Mouse (Mus musculus) layer of hippocampus, adult 8-10 months (tissue): ENCODE data around the gene AC131692.1. TPM values are rescaled to one million over a fixed set of nuclear protein-coding genes. Genes with fewer than 3 reads are reported as not detected.

Experiments used
- microRNA-seq, 2 experiments: library from miRNA; unstranded; fragments of <30 nt; microRNA quantifications; one replicate each; pipeline ENCODE4 v1.2.0; 2022
- total RNA-seq, 4 experiments: library from RNA; stranded (reverse); gene quantifications; 2 replicates each; pipeline ENCODE4 v1.2.4; 2022

AC131692.1 gene
- total RNA-seq, 4 experiments from 2014 or later = not detected

Small RNA genes within 50 kb of the gene (microRNA-seq; reads per million reads assigned to microRNA genes)
- gene Mir6988 = 1.6 to 5.8 reads per million in 2 experiments

Other genes with a start within 250 kb of the AC131692.1 start
- gene Frmd8, start 219.1 kb upstream of the AC131692.1 start, total RNA-seq = 10 to 100 TPM; 10.4 to 20.8 (median 16.3) TPM
- gene Slc25a45, start 216.6 kb upstream of the AC131692.1 start, total RNA-seq = 1 to 10 TPM; 3.1 to 7.1 (median 4.5) TPM
- 1 to 10 TPM; 2.2 to 3.5 (median 2.9) TPM for gene Tigd3, start 200.3 kb upstream of the AC131692.1 start, total RNA-seq
- 100 to 1,000 TPM in 1 of 4 experiments, 10 to 100 TPM in 3; 89.6 to 135 (median 97.5) TPM for gene Dpf2, start 181.4 kb upstream of the AC131692.1 start, total RNA-seq
- gene Cdc42ep2, start 169.6 kb upstream of the AC131692.1 start, total RNA-seq = 1 to 10 TPM; 4.4 to 6.0 (median 5.4) TPM
- 1 to 10 TPM; 4.4 to 8.2 (median 7.1) TPM for gene Pola2, start 130.2 kb upstream of the AC131692.1 start, total RNA-seq
- gene Slc22a20, start 108.3 kb upstream of the AC131692.1 start, total RNA-seq = not detected
- gene Capn1, start 78.5 kb upstream of the AC131692.1 start, total RNA-seq = 10 to 100 TPM; 23.7 to 27.7 (median 25.1) TPM
- 10 to 100 TPM; 40.4 to 48.8 (median 43.7) TPM for gene Syvn1, start 47.8 kb upstream of the AC131692.1 start, total RNA-seq
- 10 to 100 TPM; 43.5 to 51.3 (median 46.1) TPM for gene Mrpl49, start 36.6 kb upstream of the AC131692.1 start, total RNA-seq
- gene Fau, start 36.6 kb upstream of the AC131692.1 start, total RNA-seq = 100 to 1,000 TPM; 653 to 927 (median 780) TPM
- gene Znhit2, start 33.2 kb upstream of the AC131692.1 start, total RNA-seq = 10 to 100 TPM; 27.0 to 38.4 (median 32.4) TPM
- gene Tm7sf2, start 26.0 kb upstream of the AC131692.1 start, total RNA-seq = 10 to 100 TPM; 21.7 to 30.5 (median 26.6) TPM
- 100 to 1,000 TPM in 2 of 4 experiments, 10 to 100 TPM in 2; 90.4 to 103 (median 99.8) TPM for gene Vps51, start 17.2 kb upstream of the AC131692.1 start, total RNA-seq
- gene Tmem262, start 14.4 kb upstream of the AC131692.1 start, total RNA-seq = not detected
- 1 to 10 TPM in 1 of 4 experiments, not detected in 3; 2.3 TPM for gene Gm28374, start 12.2 kb upstream of the AC131692.1 start, total RNA-seq
- gene Zfpl1, start 9.5 kb upstream of the AC131692.1 start, total RNA-seq = 10 to 100 TPM; 38.8 to 44.1 (median 41.4) TPM
- gene Cdca5, start 9.4 kb upstream of the AC131692.1 start, total RNA-seq = under 1 TPM in 1 of 4 experiments, not detected in 3; 0.31 TPM
- gene Naaladl1, start 11.4 kb downstream of the AC131692.1 start, total RNA-seq = under 1 TPM in 3 of 4 experiments, not detected in 1; 0.14 to 0.25 (median 0.17) TPM
- gene Sac3d1, start 24.2 kb downstream of the AC131692.1 start, total RNA-seq = 10 to 100 TPM; 11.0 to 13.4 (median 12.9) TPM
- 10 to 100 TPM; 38.7 to 43.0 (median 41.8) TPM for gene Snx15, start 33.9 kb downstream of the AC131692.1 start, total RNA-seq
- 1 to 10 TPM in 1 of 4 experiments, under 1 TPM in 2, not detected in 1; 0.83 to 1.3 (median 0.96) TPM for gene Batf2, start 46.6 kb downstream of the AC131692.1 start, total RNA-seq
- gene Arl2, start 47.1 kb downstream of the AC131692.1 start, total RNA-seq = 10 to 100 TPM; 79.8 to 93.3 (median 85.0) TPM
- not detected for gene Majin, start 90.0 kb downstream of the AC131692.1 start, total RNA-seq
- not detected for gene Gpha2, start 132.0 kb downstream of the AC131692.1 start, total RNA-seq
- gene Ppp2r5b, start 141.5 kb downstream of the AC131692.1 start, total RNA-seq = 100 to 1,000 TPM; 126 to 136 (median 128) TPM
- gene Atg2a, start 147.2 kb downstream of the AC131692.1 start, total RNA-seq = 10 to 100 TPM; 34.1 to 41.8 (median 37.1) TPM
- 10 to 100 TPM; 59.1 to 76.4 (median 70.3) TPM for gene Ehd1, start 182.3 kb downstream of the AC131692.1 start, total RNA-seq
- gene Cdc42bpg, start 212.0 kb downstream of the AC131692.1 start, total RNA-seq = 1 to 10 TPM; 5.9 to 9.5 (median 6.5) TPM
- gene Men1, start 240.6 kb downstream of the AC131692.1 start, total RNA-seq = 10 to 100 TPM; 60.0 to 74.4 (median 63.5) TPM
- gene Map4k2, start 246.7 kb downstream of the AC131692.1 start, total RNA-seq = 100 to 1,000 TPM in 2 of 4 experiments, 10 to 100 TPM in 2; 85.0 to 114 (median 103) TPM